ENCODE assay signal across 8 mouse cellular contexts in the genomic region with DNA sequence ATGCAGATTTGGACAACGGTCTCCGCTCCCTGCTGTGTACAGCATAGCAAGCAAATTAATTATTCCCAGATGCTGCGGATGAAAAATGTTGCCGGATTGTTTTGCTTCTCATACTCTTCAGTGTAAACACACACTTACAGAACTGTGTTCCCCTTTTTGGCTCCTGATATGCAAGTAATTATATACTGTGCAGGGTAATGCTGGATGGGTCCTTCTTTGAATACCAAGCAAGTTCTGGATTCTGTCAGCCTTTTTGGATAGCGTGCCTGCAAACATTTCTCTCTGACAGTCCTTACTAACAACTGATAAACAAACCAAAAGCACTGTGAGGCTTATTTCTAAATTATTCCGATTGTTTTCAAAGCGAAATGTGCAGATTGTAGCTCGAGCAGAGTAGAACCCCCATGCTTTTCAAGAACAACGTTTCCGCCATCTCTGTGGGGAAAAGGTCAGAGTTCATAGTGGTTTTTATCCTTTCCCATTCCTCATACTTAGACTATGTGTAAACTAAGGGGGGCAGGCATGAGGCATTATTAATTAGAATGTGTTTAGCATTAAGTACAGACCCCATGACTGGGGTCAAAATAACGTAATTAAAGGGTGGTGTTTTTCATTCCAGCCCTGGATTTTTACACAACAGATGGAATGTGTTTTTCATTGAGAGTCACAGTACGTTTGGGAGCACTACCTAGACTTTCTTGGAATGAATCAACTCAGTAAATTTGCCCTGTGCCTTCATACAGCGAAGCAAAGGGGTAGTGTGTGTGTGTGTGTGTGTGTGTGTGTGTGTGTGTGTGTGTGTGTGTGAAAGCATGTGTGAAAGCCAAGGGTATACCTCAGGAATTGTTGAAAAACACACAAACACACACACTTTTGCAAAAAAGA. TPM values are rescaled to one million over a fixed set of nuclear protein-coding genes. Genes with fewer than 3 reads are reported as not detected.
DNase-seq lines count a peak whose midpoint lies in the region; ATAC-seq lines count a peak whose summit lies in the region.

No protein-coding gene starts in this region.

- H3K4me2 ChIP-seq in forebrain, embryonic 15.5 days (replicated peaks), result no peak overlapping the region

- no peaks in the 10 kb centered on the region for H3K36me3 ChIP-seq in forebrain, embryonic 15.5 days

- 14% methylated on average over 13 of the region's 13 CpGs for WGBS in forebrain, embryonic 15.5 days

- no peak overlapping the region for H3K4me3 ChIP-seq in forebrain, embryonic 15.5 days

- ATAC-seq in forebrain, embryonic 15.5 days (replicated peaks), result peak; percentile 74

- H3K27ac ChIP-seq in forebrain, embryonic 15.5 days (replicated peaks), result peak overlapping the region; percentile 39

- H3K9ac ChIP-seq in forebrain, embryonic 15.5 days (replicated peaks), result no peak overlapping the region

- H3K4me1 ChIP-seq in forebrain, embryonic 15.5 days, result peaks cover 22% of the 10 kb centered on the region

- DNase-seq in lung, postnatal 10 days, result peak; percentile 3
- DNase-seq in lung, postnatal 14 days, result no peak
- peak; percentile 34 for DNase-seq in mesoderm, embryonic 11.5 days (ENCODE audit: low read depth, low spot score)
- peak; percentile 16 for DNase-seq in telencephalon, adult 2 months (ENCODE audit: low read depth, low spot score)
- DNase-seq in frontal cortex, adult 2 months (ENCODE audit: extremely low spot score in 1 of 2, low spot score in 1 of 2), result no peak
- DNase-seq in MN1 (ENCODE audit: low spot score), result no peak
- DNase-seq in left cerebral cortex, postnatal 25 days (ENCODE audit: low spot score in 2 of 2), result no peak

- H3K27me3 ChIP-seq in forebrain, embryonic 15.5 days, result no peaks in the 10 kb centered on the region

- intact Hi-C loops in left cerebral cortex, postnatal 25 days (cut with DNase I), result no loop called here

- no peaks in the 10 kb centered on the region for H3K9me3 ChIP-seq in forebrain, embryonic 15.5 days

RNA-seq across cellular contexts. Expression of a gene that starts 5.8 kb away (rescaled TPM):
- polyA plus RNA-seq in forebrain, embryonic 15.5 days (2015; fragmentation: Nextera tagmentation; extraction: Ambion mirVana), result 17.0 and 21.2 TPM in 2 replicates
- polyA plus RNA-seq in frontal cortex, adult 2 months (2012; rRNA removed), result 29.2 and 32.5 TPM in 2 replicates
- 10 to 100 TPM; 52.6 to 57.5 TPM for total RNA-seq in left cerebral cortex, postnatal 25 days (2021)

Comparison
In these comparisons a context has a peak if more than half of its experiments do, and no peak if none do; other contexts are left out.
1. DNase-seq: peak in lung, postnatal 10 days (single experiment), mesoderm, embryonic 11.5 days (single experiment) and telencephalon, adult 2 months (single experiment); none in lung, postnatal 14 days (single experiment), frontal cortex, adult 2 months (0 of 2), MN1 (single experiment) and left cerebral cortex, postnatal 25 days (0 of 2).